Mouse (Mus musculus): ENCODE data around the gene Eif3l.

DNA sequence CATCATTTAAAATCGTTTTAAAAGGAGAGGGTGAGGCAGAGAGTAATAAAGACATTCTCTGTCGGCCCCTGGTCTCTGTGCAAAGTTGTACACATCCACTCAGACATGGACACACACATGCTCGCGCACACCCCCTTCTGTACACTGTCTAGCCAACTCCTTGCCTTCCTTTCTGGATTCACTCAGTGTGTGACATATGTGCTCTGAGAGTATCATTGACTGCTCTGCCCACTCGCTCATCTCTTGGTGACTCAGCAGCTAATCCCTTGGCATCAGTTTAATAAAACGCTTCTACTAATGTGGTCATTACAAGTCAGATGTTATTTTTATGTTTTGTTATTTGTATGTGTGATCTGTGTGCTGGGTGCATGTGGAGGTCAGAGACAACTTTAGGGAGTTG, 17.3 kb downstream of the Eif3l start:
- TF ChIP-seq CTCF (IDR thresholded peaks at IDR 0.05; ENCODE audit: low read depth, low read length) (no peak), POLR2A (IDR thresholded peaks at IDR 0.05; ENCODE audit: borderline replicate concordance, low read depth, low read length) (no peak)
